Mouse (Mus musculus) bone marrow, adult 2 months (tissue): ENCODE results near the gene Acvrl1.

ENCODE experiments used
- CTCF ChIP-seq: fragments of 200-500 bp; IDR thresholded peaks from 2 replicates; pipeline ENCODE4 v1.5.1; 2011; ENCODE audit warnings: low read length, control low read depth; ENCODE audit not compliant: control insufficient read depth, insufficient read depth
- POLR2A ChIP-seq: fragments of 200-500 bp; IDR thresholded peaks from 2 replicates; pipeline ENCODE4 v1.6.1; 2011; ENCODE audit warnings: low read depth, mild to moderate bottlenecking, control low read depth, low read length, borderline replicate concordance; ENCODE audit not compliant: control insufficient read depth

DNA sequence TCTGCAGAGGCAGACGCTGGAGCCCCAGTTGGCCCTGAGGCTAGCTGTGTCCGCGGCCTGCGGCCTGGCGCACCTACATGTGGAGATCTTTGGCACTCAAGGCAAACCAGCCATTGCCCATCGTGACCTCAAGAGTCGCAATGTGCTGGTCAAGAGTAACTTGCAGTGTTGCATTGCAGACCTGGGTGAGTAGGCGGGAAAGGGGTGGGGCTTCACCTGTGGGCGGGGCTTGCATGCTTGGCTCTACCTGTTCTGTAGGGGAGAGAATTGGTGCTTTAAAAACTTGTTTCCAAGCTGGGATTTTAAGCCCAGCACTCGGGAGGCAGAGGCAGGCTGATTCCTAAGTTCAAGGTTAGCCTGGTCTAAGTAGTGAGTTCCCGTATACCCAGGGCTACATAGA, 9.1 kb downstream of the Acvrl1 start:
- TF ChIP-seq POLR2A (no peak), CTCF (no peak)
